ENCODE assay signal across 16 mouse cellular contexts in genomic region chr5:6911290-6911689, GRCm38 (mm10).
"Had no signal": no experiment of that assay in that cellular context is flagged by ENCODE, and none has a peak within 500 bp of the region (broad histone marks: within the 10 kb centered on the region; RNA-seq: fewer than 3 reads in every experiment).

No protein-coding gene starts in this region.

- H3K9ac ChIP-seq: neural tube, embryonic 13.5 days; neural tube, embryonic 15.5 days; stomach, embryonic 15.5 days had no signal

- H3K9me3 ChIP-seq: neural tube, embryonic 13.5 days; neural tube, embryonic 15.5 days; stomach, embryonic 15.5 days had no signal

- DNase-seq: retina, postnatal 1 day; right cerebral cortex, adult 18-20 months; right cerebral cortex, postnatal 14 days; right cerebral cortex, postnatal 25 days; right cerebral cortex, postnatal 4 days; spleen, adult 18-20 months; thymus, adult 18-20 months; thymus, adult 2 months; thymus, postnatal 14 days; thymus, postnatal 25 days; thymus, postnatal 36 days; thymus, postnatal 4 days had no signal

- H3K36me3 ChIP-seq: neural tube, embryonic 13.5 days; neural tube, embryonic 15.5 days; stomach, embryonic 15.5 days had no signal

- H3K27me3 ChIP-seq: neural tube, embryonic 13.5 days; neural tube, embryonic 15.5 days; stomach, embryonic 15.5 days had no signal

- H3K4me3 ChIP-seq: neural tube, embryonic 13.5 days; neural tube, embryonic 15.5 days; stomach, embryonic 15.5 days had no signal

- H3K4me1 ChIP-seq: neural tube, embryonic 13.5 days; neural tube, embryonic 15.5 days; stomach, embryonic 15.5 days had no signal

- H3K4me2 ChIP-seq: neural tube, embryonic 13.5 days; neural tube, embryonic 15.5 days; stomach, embryonic 15.5 days had no signal

- H3K27ac ChIP-seq: neural tube, embryonic 13.5 days; neural tube, embryonic 15.5 days; stomach, embryonic 15.5 days; stomach, postnatal 0 days had no signal
